Mouse (Mus musculus) granulocyte monocyte progenitor cell, adult 5-6 weeks (primary cell): Measurements from ENCODE around the gene Fcamr. TPM values are rescaled to one million over a fixed set of nuclear protein-coding genes. Genes with fewer than 3 reads are reported as not detected.

ENCODE experiments used
- ATAC-seq: replicated peaks from 2 replicates; pipeline ENCODE4 v1.8.0; 2016; ENCODE audit warnings: mild to moderate bottlenecking, moderate TSS enrichment, inconsistent platforms; ENCODE audit not compliant: poor library complexity, severe bottlenecking
- total RNA-seq, 2 experiments: library from RNA; stranded (forward) in 1 of 2; stranded (reverse) in 1 of 2; fragments of 200-712, 200-1000 nt in 1 of 2; fragments of >200 nt in 1 of 2; fragmentation: Nextera tagmentation in 1 of 2; gene quantifications; 2 replicates each; pipeline ENCODE4 v1.2.3; 2014 to 2017

Fcamr gene
- total RNA-seq, 2 experiments from 2014 or later, result not detected

DNA sequence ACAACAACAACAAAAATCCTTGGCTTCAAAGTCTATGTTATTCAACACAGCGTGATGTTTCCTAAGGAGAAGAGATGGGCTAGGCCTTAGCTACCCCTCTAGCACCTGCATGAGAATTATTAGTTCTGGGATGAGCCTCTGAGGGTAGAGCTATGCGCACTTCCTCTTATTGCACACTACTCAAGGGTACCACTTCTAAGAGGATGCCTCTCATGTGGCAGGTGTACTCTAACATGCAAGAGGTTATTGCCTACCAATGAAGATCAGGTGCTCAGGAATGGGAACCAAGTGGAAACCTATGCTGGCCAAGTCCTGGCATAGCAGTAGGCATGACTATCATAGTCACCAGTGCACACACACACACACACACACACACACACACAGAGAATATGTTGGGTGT is 1.3 kb upstream of the Fcamr start:
- ATAC-seq, result 0 out of 2 replicates have a peak, but pooled peaks have one; percentile 46

DNA sequence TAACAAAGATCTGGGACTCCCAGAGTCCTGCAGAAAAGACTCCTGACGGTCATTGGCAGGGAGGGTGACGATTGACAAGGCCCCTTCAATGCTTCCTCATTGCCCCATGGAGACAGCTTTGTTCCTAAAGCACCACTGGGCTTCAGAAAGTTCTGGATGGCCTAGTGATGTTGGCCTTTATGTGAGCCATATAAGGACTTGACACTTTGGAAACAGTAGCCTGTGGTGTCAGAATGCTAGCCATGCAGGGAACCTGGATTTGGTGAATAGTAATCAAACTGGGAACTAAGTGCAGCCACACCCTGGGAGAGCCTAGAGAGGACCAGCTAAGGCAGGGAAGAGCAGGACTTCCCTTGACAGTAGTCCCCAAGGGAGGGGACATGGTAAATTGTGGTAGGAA is 809 bp downstream of the Fcamr start:
- no peak for ATAC-seq

DNA sequence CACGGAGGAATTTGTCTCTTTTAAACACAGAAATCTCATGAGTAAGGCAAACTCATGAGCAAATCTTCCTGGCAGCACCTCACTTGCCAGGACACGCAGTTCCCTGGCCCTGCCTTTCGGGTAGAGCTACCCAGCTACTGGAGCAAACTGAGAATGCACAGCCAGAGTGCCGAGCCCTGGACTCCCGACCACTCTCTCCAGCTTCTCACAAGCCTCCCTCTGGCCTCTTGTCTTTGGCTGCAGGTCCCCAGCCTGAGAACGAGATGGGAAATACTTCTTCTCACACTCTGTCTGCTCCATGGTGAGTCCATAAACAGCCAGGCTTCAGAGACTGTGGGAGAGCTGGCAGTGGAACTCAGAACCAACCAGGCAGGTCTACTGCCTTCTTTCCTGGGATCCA is 2.3 kb downstream of the Fcamr start:
- no peak for ATAC-seq

DNA sequence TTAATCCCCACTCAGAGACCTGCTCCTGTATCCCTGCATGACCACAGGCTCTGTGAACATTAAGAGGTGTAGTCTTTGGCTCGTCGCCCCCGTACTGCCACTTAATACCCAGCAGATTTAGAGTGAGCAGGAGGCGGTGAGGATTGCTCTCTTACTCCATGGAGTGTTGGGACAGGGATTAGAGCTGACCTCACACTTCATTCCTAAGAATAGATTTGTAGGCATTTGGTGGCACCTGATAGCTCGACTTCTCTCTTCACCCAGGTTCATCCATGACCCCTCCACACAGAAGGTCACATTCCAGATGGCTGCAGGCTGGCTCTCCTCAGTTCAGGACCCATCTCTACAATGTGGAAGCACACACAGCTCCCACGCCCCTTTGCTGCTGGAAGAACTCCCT is 3.6 kb downstream of the Fcamr start:
- no peak for ATAC-seq

DNA sequence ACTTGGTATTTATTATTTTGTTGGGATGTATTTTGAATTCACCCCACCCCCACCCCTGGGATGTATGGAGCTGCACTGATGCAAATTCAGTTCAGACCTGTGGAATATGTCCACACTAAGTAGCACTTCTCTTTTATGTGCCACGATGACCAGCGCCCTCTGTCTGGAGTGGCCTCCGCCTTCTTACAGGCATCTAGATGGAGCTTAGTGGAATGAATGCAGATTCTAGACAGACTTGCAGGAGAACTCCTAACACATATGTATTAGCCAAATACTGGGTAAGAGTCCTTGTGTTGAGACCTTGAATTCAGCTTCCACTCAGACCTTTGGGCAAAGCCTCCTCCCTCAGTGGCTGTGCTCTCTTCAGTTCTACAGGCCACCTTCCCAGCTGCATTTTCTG is 10.2 kb downstream of the Fcamr start:
- no peak for ATAC-seq

DNA sequence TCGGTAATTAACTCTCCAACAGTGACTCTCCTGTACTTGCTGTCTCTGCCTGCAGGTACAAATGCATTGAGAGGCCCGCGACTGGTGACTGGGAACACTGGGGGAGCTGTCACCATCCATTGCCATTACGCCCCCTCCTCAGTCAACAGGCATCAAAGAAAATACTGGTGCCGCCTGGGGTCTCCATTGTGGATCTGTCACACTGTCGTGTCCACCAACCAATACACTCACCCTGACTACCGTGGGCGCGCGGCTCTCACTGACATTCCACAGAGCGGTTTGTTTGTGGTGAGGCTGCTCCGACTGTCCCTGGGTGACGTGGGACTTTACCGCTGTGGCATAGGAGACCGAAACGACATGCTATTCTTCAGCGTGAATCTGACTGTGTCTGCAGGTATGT is 10.6 kb downstream of the Fcamr start:
- no peak for ATAC-seq

DNA sequence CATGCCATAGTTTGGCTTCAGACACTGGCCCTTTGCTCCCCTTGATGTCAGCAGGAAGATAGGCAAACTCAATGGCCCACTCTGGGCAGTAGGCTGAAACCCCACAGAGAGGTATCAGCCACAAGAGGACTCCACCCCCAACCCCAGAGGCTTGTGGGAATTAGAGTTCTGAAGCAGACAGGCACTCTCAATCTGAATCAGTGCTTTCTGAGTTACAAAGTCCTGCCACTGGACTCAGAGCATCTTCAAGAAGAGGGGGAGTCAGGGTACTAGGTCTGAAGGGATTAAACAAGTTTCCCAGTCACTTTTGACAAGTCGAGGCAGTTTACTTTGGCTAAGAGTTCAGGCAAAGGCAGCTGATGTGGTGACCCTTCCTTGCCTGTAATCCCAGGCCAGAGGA is 19.0 kb downstream of the Fcamr start:
- ATAC-seq, result no peak

DNA sequence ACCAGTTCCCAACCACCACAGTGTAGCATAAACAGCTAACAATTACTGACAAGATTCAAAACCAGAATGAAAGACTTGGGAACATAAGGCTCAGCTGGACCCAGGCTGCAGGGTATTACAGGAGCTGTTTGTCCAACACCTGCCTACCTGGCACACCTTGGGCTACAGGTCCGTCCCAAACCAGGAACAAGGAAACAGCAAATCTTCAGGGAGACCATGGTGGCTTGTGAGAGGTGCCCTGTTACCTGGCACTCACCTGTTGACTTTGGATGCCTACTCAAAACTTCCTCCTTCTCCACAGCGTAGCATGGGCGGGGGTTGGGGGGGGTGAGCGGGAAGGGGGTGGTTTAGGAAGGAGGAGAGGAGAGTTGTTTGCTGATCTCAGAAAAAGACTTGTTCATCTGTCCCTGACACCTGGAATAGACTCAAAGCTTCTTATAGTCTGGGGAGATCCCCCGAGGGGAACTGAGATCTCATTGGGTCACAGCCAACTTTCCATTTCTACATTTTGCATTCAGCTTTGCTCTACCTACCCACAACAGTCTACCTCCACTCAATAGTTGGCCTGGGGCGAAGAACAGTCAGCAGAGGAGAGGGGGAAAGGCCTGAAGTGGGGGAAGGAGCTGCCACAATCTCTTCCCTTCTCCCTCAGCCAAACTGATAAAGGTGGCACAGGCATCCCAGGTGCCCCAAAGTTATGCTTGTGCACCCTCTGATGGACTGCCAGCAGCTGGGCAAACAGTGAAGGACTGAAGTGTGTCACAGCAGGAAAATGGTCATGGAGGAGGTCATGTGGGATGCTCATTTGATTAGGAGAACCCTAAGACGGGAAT is 19.8 kb downstream of the Fcamr start:
- ATAC-seq, result no peak

DNA sequence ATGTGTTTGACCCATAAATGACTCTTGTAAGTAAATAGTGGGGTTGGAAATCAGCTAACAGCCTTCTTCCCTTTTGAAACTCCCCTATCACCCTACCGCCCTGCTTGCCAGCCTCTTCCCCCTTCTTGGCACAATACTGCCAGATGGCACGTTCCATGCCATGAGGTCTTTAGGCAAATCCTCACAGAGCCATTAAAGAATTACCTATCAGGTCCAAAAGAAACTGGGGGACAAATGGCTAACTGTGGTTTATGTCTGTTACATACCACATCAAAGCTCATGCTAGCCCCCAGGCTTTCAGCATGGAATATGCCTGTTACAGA is 20.4 kb downstream of the Fcamr start:
- peak; percentile 42; the same call in 1 of the 2 replicates for ATAC-seq

DNA sequence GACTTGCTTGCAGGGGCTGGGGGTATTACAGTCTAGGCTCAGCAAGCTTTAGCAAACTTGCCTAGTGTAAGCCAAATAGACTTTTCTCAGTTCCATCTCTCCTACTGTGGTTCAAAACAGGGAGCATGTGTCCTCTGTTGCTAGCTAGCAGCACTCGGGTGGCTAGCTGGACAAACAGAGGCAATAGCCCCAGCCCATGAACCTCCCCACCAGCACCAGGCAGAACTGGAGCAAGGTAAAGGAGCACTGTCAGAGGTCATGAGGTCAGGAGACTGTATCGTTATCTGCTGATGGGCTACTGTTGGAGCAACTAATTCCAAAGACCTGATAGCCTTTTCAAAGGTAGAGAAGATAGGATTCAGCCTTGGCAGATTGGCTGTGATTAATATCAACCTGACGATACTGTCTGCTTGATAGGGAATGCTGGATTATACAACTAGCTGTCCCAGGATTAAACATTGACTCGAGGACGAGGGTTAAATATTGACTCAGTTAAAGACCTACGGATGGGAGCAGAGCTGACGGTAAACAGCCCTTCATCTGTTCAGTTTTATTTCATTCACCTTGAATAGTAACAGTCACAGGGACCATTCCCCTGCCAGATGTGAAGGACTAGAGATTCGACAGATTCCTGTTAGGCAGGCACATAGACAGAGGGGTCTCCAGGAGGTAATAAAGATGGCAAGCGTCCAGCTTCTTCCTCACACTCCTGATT is 21.4 kb downstream of the Fcamr start:
- no peak for ATAC-seq

DNA sequence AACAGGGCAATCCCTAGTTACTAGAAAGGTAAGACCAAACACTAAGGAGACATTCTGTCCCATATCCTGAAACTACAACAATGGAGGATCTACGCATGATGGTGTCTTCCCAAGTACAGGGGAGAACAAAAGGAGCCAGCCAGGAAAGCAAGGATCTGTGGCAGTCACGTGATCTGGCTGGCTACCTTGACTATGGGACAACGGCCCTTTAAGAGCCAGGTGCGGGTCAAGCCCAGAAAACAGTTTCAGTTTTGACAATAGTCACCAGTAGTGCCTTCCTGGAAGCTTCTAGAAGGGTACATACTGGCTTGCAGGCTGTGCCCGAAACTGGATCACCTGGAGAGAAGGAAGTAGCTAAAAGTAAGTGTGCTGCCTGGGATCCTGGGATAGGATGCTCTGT is 25.7 kb downstream of the Fcamr start, which contains the start of gene Pigr:
TSS of gene Pigr (plus strand) at position 237 of the 400 bp plus-strand sequence.
- no peak for ATAC-seq

DNA sequence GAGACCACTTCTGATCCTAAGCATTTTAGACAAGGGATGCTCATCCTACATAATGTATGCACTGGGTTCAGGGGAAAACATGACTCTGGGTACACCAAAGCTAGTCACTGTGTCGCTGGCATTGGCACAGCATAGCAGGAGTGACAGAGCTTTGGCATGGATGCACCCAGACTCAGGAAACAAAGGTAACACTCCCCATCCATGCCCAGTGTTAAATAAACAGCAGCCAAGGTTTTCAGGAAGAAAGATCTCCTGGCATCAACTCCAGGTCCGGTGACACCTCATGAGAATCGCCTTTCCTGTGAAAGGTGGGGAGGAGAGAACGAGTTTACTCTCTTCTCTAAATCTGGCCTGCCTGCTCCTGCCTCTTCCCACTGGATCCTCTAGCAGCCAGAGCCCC is 28.0 kb downstream of the Fcamr start:
- no peak for ATAC-seq

DNA sequence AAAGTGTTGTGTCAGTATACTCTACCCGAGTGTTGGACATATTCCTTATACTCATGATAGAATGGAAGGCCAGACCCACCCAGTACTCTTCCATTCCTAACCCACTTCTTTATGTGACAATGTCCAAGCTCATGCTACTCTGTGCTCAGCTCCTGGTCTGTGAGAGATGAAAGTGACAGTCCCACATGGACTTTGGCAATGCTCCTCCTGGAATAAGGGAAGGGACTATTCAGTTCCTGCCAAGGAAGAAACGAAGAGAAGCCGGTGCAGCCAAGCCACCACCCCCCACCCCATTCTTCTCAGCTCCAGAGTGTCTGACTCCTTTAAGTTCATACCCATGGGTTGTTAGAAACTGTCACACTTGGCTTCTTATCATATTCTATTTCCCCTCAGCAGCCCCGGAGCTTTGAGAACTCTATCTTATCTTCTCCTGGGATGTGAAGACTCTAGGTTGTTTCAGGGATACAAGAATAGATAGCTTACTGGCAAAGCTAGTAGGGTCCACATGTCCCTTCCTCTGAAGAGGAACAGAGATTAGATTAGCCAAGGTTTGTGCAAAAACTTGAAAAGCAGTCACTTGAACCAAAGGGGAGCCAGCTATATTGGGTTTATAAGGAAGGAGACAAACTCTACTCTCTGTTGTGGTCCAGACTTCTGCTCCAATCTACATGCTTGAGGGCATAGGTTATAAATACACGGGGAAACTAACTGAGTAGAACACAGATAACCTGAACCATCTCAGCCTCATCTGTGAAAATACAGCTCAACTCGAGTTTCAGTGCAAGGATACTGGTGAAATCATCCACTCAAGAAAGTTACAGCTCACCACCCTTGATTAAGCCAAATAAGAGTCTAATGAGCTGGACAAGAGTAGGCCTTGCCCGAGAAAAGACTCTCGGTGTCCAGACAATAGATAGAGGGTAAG is 29.5 kb downstream of the Fcamr start:
- ATAC-seq, result no peak

DNA sequence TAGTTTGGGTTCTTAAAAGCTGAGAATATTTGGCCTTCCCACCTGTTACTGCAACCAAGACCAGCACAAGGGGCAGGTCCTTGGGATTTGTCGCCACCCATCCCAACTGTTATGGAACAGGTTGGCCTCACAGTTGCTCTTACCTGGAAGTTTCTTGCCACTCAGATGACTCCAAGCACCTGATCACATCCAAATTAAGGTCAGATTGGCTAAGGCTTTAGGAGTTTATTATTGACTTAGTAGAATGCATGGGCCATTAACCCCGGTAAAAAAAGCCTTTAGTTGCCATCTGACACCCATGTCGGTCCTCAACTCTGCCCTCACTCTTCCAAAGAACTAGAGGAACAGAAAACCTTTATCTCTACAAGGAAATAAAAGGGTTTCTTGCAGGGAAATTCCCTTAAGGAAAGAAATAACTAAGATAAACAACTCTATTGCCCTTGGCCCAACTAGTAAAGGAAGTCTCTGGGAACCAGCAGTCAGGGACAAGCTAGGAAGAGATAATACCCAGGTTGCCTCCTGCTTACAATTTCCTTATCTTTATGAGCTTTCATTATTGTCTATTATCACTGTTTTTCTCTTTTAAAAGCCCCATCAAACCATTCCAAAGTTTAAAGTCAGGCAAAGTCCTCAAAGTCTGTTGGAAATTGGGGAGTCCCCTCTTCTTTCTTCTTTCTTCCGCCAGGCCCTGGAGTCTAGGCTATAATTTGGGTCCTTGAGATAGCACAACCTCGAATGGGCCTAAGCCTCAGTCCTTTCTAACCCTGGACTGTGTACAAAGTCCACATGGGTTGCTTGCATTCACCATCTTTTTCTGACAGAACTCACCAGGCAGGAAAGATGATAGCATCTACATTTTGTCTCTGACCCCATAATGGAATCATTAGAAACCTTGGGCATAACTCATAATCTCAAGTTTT is 31.8 kb downstream of the Fcamr start:
- ATAC-seq, result no peak

DNA sequence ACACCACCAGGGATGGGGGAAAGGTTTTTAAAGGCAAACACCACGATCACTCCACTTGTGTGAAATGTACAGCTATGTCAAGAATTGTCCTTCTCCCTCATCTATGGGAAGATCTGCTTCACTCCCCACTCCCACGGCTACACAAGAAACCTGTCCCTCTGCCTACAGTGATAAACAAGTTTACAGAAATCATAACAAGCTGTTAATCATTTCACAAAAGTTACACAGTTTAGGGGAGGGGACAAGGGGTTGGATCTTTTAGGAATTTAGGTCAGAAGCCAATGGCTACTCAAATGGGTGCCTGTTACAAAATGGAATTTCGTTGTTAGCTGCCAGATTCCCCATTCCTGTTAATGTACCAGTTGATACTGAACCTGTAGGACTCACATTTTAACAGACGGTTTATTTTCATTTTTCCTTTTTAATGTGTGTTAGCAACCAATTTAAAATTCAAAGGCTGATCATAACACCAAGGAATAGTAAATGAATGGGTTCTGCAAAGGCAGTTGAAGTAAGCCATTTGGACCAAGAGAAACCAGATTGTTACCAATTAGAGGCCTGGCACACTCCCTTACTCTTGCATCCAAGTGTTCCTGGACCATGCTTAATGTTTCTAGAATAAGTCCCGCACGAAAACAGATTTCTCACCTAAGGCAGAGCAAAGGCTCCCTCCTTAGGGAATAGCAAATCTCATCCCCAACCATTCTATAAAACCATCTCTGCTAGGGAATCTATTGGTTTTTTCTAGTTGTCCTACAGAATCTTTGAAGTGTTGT is 34.6 kb downstream of the Fcamr start:
- no peak for ATAC-seq

DNA sequence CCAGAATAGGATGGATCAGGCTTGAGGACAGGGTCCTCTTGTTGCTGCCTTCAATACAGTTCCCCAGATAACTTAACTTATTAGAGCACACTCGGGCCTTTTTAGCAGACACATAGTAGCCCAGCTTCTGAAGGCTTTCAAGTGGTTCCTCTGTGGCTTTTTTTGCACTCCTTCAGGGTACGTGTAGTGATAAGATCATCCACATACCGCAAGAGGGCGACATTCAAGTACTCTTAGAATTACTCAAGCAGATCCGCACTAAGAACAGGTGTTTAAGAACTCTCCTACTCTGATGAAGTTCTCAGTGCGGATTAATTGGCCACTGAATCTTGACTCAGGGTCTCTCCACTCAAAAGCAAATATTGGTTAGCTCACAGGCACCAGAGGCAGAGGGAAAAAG is 37.6 kb downstream of the Fcamr start:
- ATAC-seq, result no peak; the same call in 1 of the 2 replicates

DNA sequence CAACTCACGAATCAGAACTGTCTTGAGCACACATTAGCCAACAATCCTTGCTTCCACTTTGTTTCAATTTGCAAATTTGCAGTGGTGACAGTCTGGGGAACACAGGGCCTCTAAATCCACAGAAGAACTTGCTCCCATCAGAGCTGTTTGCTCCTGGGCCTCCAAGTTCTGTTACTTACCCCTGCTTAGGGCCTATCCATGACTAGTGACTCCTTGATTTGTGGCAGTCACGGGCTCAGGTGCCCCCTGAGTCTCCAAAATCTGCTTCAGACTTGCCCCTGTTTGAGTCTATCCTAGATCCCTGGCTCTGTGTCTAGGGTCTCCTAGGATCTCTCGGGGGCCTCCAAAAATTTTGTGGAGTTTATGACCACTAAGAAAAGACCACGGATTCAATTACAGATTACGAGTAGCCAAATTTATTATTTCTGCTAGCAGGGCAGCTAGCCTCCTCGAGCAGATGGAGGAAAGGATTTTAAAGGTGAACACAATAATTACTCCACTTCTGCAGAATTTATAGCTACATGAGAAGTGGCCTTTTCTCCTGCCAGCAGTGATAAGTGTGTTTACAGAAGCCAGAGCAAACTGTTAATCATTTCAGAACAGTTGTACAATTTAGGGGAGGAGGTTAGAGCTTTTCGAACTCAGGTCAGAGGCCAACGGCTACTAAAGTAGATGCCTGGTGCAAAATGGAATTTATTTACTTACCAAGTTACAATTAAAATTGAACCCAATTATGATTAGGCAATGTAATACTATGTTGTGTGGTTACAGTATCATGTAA is 40.1 kb downstream of the Fcamr start:
- no peak for ATAC-seq

DNA sequence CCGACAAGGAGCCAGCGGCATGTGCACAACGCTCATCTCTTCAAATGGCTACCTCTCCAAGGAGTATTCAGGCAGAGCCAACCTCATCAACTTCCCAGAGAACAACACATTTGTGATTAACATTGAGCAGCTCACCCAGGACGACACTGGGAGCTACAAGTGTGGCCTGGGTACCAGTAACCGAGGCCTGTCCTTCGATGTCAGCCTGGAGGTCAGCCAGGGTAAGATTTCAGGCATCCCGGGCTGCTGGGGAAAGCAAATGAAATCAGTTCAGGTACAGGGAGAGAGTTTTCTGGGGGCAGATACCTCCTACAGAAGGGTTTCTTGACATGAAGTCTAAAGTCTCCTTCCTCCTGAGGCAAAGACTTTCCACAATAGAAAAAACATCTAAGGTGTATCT is 40.9 kb downstream of the Fcamr start:
- no peak for ATAC-seq
